Mouse (Mus musculus): ENCODE measurements around the gene Gm40460.
"Not testable (repeated sequence)": the region's sequence is repeated elsewhere in the genome, so short reads cannot be mapped to it uniquely, and the experiment has no call there.

The Gm40460 gene

DNA sequence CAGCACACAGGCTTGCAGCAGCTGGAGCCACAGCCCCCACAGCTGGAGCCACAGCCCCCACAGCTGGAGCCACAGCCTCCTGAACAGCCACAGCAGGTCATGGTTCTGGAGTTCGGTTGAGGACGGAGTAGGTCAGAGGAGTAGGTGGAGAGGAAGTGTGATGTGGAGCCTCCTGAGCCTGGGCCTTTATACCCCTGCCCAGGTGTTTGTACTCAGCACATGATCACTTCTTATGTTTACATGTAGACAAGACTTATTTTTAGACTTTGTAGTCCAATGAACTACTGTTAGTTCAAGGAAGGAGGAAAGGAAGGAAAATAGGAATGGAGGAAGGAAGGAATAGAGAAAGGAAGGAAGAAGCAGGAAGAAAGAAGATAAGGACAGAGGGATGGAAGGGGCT, at the start of gene Gm40460:
TSS of gene Gm40460 (minus strand) at position 101 of the 400 bp plus-strand sequence.
- ChIA-PET CTCF (no interaction called here), POLR2A (no interaction called here)

DNA sequence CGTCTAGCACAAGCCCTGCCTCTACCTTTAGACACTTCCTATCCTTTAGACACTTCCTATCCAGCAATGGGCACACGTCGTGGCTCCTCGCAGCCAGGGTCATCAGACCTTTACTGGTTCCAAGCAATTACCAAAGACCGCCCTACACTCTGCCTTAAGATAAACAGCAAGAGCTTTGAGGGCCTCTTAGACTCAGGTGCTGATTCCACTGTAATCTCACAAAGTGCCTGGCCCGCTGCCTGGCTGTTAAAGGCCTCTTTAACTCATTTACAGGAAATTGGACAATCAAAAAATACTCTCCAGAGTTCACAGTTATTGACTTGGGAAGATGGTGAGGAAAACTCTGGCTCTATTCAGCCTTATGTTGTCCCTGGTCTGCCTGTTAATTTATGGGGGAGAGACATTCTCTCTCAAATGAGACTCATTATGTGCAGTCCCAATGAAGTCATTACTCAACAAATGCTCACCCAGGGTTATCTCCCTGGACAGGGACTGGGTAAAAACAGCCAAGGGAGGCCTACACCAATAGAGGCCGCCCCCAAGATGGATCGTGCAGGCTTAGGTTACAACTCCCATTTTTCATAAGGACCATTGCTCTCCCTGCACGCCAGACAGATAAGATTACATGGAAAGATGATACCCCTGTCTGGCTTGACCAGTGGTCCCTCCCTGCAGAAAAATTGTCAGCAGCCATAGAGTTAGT, 45.2 kb upstream of the Gm40460 start:
- POLR2A ChIA-PET, CTCF ChIA-PET: not testable (repeated sequence)

DNA sequence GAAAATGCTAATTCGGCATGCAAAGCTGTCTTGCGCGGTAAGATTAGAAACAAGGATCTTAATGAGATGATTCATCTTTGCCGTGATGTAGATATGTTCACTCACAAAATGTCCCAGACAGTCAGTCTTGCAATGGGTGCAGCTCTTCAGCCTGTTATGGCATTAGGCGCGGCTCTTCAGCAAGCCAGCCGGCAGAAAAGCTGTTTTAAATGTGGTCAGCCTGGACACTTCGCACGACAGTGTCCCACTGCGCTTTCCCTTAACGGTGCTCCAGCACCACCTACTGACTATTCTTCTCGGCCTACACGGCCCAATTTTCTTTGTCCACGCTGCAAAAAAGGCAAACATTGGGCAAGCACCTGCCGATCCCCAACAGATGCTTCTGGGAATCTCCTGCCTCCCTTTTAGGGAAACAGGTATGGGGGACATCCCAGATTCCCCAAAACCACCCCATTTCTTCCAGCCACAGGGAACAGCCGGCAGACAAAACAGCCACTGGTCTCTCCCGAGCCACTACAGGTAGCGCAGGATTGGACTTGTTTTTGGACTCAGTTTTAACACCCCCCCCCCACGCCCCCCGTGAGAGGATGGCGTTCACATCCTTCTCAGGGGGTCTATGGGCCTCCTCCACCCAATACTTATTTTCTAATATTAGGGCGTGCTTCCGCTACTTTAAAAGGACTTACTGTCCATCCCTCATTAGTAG, 44.4 kb upstream of the Gm40460 start:
- ChIA-PET CTCF (interaction anchor here (0.6 to 2.2 kb wide), 45 partner anchors 8 to 391 kb away, joined by 3 to 18 read pairs (median 4); partner anchors contain the start of gene Gm10153 (in 1 of the 4)), POLR2A (interaction anchor here in 2 of 4 experiments (0.7 to 1.8 kb wide), 10 partner anchors 9 to 383 kb away, joined by 3 to 11 read pairs (median 4); partner anchors contain the start of gene Dusp8 (in 1 of the 2))

DNA sequence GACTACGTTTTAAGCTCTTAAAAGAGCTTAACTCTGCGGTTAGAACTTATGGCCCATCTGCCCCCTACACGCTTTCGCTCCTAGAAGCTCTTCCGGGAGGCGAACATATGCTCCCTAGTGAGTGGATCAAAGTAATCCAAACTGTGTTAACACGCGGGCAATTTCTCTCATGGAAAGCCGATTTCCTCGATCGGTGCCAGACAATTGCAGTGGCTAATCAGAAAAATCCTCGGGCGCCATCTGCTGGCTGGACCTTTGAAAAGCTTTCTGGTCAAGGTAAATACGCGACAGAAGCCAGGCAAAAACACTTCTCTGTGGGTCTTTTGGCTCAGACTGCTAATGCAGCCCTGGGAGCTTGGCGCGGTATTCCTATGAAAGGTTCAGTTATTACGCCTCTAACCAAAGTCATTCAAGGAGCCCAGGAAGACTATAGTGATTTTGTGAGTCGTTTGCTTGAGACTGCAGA, 43.8 kb upstream of the Gm40460 start:
- ChIA-PET POLR2A (interaction anchor here in 3 of 4 experiments (0.6 to 1.8 kb wide), 16 partner anchors 9 to 382 kb away, joined by 3 to 11 read pairs (median 3); partner anchors contain the start of gene Dusp8 (in 1 of the 3)), CTCF (interaction anchor here (0.6 to 2.2 kb wide), 71 partner anchors 9 to 619 kb away, joined by 3 to 18 read pairs (median 4); partner anchors contain the start of genes Dusp8 (in 1 of the 4) and Gm10153 (in 1 of the 4))

DNA sequence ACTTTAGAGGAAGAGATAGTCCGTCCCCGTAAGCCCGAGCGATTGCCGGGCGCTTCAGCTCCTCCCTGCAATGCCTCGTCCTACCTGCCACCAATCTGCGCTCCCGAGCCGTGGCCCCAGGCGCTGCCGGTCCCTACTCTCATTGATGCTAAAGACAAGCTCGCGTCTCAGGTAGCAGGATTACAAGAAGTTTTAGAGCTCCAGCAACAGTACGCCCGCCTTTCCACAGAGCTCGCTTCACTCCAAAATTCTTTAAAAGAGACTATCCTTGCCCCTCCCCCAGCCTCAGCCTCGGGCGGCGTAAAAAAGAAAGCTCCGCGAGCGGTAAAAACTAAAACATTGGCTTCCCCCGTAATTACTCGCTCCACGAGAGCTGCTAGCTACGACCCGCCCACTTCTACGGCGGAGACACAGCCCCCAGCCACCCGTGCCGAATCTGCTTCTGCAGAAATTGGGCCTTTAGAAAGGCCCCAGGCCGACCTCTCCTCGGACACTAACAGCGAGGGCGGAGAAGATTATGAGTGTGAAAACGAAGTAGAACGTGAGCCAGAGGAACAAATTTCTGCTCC, 43.2 kb upstream of the Gm40460 start:
- CTCF ChIA-PET: interaction anchor here (0.6 to 2.2 kb wide), 67 partner anchors 8 to 618 kb away, joined by 3 to 18 read pairs (median 4); partner anchors contain the start of genes Dusp8 (in 1 of the 4) and Gm10153 (in 1 of the 4)
- POLR2A ChIA-PET: interaction anchor here in 3 of 4 experiments (0.6 to 1.8 kb wide), 16 partner anchors 8 to 382 kb away, joined by 3 to 11 read pairs (median 3); partner anchors contain the start of gene Dusp8 (in 1 of the 3)

DNA sequence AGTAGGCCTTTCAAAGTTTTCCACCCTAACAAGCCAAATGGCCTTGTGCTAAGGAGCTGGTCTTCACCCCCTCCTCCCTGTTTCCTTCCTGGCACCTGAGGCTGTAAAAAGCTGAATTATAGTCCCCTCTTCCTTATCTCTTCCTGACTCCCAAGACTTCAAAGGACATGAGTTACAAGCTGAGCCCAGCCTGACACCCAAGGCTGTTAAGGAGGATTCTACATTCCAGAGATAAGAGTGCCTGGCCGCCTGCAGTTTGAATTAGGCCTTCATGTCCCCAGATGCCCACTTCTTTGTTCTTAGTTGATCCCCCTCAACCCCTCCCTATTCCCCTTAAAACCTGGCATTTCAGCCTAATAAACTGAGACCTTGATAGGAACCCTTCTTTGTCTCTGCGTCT, 42.0 kb upstream of the Gm40460 start:
- CTCF ChIA-PET, POLR2A ChIA-PET: not testable (repeated sequence)

DNA sequence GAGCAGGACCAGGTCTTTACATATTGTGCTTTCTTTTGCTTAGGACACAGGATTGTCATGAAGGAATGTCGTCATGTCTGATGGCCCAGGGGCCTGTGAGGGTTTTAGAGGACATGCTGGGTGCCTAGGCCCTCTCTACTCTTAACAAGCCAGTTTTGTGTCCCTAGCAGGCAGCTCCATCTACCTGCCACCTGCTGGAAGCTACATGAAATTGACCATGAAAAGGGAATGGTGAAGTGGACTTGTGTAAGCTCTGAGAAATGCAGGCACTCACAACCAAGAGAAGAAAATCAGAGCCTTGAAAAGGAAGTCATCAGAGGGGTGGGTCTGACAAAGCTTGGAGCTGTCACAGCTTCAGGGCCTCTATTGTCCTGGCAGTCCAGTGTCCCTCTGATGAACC, 38.4 kb upstream of the Gm40460 start:
- CTCF ChIA-PET: interaction anchor here in 1 of 4 experiments (0.8 kb wide), 1 partner anchor 28 kb away, joined by 3 read pairs; no protein-coding TSS in a partner anchor
- POLR2A ChIA-PET: interaction anchor here in 1 of 4 experiments (1.3 kb wide), 1 partner anchor 24 kb away, joined by 5 read pairs; no protein-coding TSS in a partner anchor

DNA sequence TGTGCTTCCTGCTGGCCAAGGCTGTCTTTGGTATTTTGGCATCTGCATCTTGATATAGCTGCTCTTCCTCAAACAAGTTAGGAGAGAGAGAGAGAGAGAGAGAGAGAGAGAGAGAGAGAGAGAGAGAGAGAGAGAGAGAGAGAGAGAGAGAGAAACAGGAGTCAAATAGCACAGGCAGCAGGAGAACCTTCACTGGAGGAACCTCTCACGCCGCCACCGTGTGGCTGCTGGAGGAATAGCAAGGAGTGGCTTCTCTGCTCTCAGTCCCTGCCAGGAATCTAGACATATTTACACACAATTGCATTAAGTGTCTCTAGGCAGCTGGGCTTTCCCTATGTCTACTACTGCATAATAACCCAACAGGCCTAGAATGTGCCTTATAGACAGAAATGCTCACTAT, 37.3 kb upstream of the Gm40460 start:
- ChIA-PET POLR2A (interaction anchor here in 1 of 4 experiments (0.7 kb wide), 1 partner anchor 16 kb away, joined by 6 read pairs; no protein-coding TSS in a partner anchor), CTCF (interaction anchor here (0.6 to 2.0 kb wide), 16 partner anchors 10 to 648 kb away, joined by 3 to 61 read pairs (median 5); no protein-coding TSS in a partner anchor)

DNA sequence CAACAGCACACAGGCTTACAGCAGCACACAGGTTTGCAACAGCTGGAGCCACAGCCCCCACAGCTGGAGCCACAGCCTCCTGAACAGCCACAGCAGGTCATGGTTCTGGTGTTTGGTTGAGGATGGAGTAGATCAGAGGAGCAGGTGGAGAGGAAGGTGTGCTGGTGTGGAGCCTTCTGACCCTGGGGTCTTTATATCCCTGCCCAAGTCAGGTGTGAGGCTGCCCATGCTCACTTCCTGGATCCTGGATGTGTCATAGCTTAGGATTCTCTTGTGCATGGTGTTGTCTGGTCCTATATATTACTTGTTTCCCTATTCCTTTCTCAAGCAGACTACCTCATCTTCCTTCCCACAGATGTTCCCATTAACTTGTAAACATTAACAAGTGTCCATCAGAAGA, 33.4 kb upstream of the Gm40460 start, which contains the start of gene Gm4559:
TSS of gene Gm4559 (minus strand) at position 101 of the 400 bp plus-strand sequence.
- CTCF ChIA-PET, POLR2A ChIA-PET: not testable (repeated sequence)

DNA sequence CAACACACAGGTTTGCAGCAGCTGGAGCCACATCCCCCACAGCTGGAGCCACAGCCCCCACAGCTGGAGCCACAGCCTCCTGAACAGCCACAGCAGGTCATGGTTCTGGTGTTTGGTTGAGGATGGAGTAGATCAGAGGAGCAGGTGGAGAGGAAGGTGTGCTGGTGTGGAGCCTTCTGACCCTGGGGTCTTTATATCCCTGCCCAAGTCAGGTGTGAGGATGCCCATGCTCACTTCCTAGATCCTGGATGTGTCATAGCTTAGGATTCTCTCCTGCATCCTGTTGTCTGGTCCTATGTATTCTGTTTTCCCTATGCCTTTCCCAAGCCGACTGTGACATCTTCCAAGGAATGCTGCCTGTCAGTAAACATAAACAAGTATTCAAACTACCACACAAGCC, 17.4 kb upstream of the Gm40460 start, which contains the start of gene Gm2431:
TSS of gene Gm2431 (minus strand) at position 101 of the 400 bp plus-strand sequence.
- POLR2A ChIA-PET: interaction anchor here in 2 of 4 experiments (0.7 kb wide), 2 partner anchors 240 to 467 kb away, joined by 3 read pairs; no protein-coding TSS in a partner anchor
- CTCF ChIA-PET: interaction anchor here in 3 of 4 experiments (1.4 to 1.7 kb wide), 3 partner anchors 8 to 26 kb away, joined by 3 to 5 read pairs (median 4); no protein-coding TSS in a partner anchor

DNA sequence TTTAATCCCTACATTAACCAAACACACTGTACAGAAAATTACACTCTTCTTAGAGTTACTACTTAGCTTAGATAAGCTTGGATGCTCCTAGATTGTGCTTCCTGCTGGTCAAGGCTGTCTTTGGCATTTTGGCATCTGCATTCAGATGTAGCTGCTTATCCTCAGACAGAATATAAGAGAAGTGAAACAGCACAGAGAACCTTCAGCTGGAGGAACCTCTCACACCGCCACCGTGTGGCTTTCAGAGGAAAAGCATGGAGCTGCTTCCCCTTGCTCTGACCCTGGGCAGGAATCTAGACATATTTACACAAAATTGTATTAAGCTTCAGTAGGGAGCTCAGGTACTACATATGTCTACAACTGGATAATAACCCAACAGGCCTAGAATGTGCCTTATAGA, 14.6 kb upstream of the Gm40460 start:
- ChIA-PET POLR2A (interaction anchor here in 2 of 4 experiments (0.7 to 1.5 kb wide), 6 partner anchors 24 to 87 kb away, joined by 3 to 5 read pairs (median 4); no protein-coding TSS in a partner anchor), CTCF (interaction anchor here (0.5 to 2.0 kb wide), 43 partner anchors 8 to 1226 kb away, joined by 3 to 14 read pairs (median 4); partner anchors contain the start of genes Gm10153 (in 1 of the 4) and Gm45337 (in 1 of the 4))

DNA sequence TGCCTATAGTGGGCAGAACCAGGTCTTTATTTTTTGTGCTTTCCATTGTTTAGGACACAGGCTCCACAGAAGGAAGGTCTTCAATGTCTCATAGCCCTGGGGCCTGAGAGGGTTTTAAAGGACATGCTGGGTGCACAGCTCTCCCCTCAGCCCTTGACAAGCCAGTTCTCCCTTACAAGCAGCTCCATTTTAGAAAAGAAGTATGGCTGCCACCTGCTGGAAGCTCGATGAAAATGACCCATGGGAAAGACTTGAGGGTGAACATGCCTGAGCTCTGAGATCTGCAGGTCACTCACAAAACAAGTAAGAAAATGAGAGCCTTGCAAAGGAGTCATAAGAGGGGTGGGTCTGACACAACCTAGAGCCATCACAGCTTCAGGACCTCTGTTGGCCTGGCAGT, 8.9 kb upstream of the Gm40460 start:
- CTCF ChIA-PET: interaction anchor here (0.6 to 2.0 kb wide), 25 partner anchors 8 to 768 kb away, joined by 3 to 28 read pairs (median 4); partner anchors contain the start of genes Gm2431 (in 2 of the 4) and Gm45337 (in 1 of the 4)
- POLR2A ChIA-PET: interaction anchor here in 2 of 4 experiments (0.5 to 1.0 kb wide), 3 partner anchors 108 to 494 kb away, joined by 3 read pairs; no protein-coding TSS in a partner anchor

DNA sequence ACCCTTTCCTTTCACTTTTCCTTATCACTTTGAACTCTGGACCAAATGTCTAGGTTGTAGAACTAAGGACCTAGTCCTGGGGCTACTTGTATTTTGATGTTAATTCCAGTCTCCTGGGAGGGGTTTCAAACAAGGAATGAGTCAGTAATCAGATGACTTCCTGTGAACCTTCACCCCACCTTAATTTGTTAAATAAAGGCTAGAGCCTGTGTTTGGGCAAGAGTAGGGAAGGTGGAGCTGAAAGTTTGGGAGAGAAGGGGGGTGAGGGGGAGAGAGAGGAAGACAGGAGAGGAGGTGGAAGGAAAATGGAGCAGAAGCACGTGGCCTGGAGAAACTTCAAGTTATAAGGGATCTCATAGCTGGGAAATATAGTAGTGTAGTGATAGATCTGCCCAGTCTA, 9.3 kb downstream of the Gm40460 start:
- POLR2A ChIA-PET: interaction anchor here in 2 of 4 experiments (0.5 to 4.3 kb wide), 20 partner anchors 8 to 1545 kb away, joined by 3 to 39 read pairs (median 4); partner anchors contain the start of genes Gm7579 (in 2 of the 2) and Dusp8 (in 1 of the 2)
- CTCF ChIA-PET: interaction anchor here in 3 of 4 experiments (0.7 to 2.0 kb wide), 7 partner anchors 18 to 476 kb away, joined by 3 to 7 read pairs (median 3); no protein-coding TSS in a partner anchor

DNA sequence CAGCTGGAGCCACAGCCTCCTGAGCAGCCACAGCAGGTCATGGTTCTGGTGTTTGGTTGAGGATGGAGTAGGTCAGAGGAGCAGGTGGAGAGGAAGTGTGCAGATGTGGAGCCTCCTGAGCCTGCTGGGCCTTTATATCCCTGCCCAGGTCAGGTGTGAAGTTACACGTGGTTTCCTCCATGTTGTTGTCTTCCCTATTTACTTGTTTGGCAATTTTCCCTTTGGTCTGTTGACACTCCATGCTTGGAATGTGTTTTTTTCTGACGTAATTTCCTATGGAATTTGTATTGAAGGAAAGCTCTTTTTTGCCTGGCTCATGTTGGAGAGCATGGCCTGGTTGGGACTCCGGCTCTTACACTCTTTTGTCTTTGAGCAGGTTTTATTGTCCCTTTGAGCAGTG, 11.0 kb downstream of the Gm40460 start, which contains the start of gene Krtap5-5:
TSS of gene Krtap5-5 (minus strand) at position 101 of the 400 bp plus-strand sequence.
- POLR2A ChIA-PET: interaction anchor here in 2 of 4 experiments (0.8 to 4.3 kb wide), 12 partner anchors 8 to 328 kb away, joined by 3 to 39 read pairs (median 6); partner anchors contain the start of genes Dusp8 (in 1 of the 2) and Gm7579 (in 1 of the 2)
- CTCF ChIA-PET: interaction anchor here in 1 of 4 experiments (0.6 kb wide), 1 partner anchor 263 kb away, joined by 3 read pairs; no protein-coding TSS in a partner anchor

DNA sequence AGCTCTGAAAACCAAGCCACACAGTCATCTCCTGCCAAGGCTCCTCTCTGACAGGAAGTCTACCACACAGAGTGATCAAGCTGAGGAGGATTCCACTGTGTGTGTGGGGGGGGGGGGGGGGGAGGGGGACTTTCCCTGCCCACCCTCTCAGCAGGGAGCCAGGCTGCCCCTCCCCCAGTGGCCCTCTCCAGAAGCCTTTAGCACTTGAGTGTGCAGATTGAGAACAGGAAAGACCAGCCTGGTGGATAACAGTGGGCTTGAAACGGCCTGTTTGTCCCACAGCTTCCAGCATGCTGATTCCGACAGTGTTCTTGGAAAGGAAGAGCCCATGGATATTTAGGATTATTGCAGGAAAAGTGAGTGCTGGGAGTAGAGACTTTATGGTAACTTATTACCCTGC, 16.4 kb downstream of the Gm40460 start:
- POLR2A ChIA-PET: interaction anchor here in 3 of 4 experiments (0.6 to 4.9 kb wide), 7 partner anchors 8 to 644 kb away, joined by 3 to 22 read pairs (median 3); no protein-coding TSS in a partner anchor
- CTCF ChIA-PET: no interaction called here

DNA sequence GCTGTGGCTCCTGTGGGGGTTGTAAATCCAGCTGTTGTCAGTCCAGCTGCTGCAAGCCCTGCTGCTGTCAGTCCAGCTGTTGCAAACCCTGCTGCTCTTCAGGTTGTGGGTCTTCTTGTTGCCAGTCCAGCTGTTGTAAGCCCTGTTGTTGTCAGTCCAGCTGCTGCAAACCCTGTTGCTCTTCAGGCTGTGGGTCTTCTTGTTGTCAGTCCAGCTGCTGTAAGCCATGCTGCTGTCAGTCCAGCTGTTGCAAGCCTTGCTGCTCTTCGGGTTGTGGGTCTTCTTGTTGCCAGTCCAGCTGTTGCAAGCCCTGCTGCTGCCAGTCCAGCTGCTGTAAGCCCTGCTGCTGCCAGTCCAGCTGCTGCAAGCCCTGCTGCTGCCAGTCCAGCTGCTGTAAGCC, 28.7 kb downstream of the Gm40460 start:
- CTCF ChIA-PET: interaction anchor here in 1 of 4 experiments (0.7 kb wide), 1 partner anchor 64 kb away, joined by 3 read pairs; no protein-coding TSS in a partner anchor
- POLR2A ChIA-PET: interaction anchor here in 2 of 4 experiments (0.6 to 3.9 kb wide), 3 partner anchors 15 to 20 kb away, joined by 3 to 37 read pairs (median 3); partner anchors contain the start of gene Krtap5-5 (in 1 of the 2)

DNA sequence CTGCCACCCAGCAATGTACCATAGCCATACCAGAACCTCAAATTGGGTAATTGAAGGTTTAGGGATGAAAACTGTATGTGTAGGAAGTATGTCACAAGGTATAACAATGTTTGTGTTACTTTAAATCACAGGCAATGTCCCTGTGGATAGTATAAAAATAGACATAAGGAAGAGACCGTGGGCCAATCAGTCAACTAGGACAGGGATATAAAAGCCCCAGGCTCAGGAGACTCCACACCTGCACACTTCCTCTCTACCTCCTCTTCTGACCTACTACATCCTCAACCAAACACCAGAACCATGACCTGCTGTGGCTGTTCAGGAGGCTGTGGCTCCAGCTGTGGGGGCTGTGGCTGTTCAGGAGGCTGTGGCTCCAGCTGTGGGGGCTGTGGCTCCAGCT, 29.3 kb downstream of the Gm40460 start, which contains the start of gene Gm7579:
TSS of gene Gm7579 (plus strand) at position 301 of the 400 bp plus-strand sequence.
- ChIA-PET CTCF (interaction anchor here in 1 of 4 experiments (0.5 to 0.7 kb wide), 2 partner anchors 50 to 63 kb away, joined by 3 read pairs; no protein-coding TSS in a partner anchor), POLR2A (interaction anchor here in 2 of 4 experiments (0.6 to 3.9 kb wide), 5 partner anchors 13 to 20 kb away, joined by 3 to 37 read pairs (median 3); partner anchors contain the start of gene Krtap5-5 (in 1 of the 2))
